Mouse (Mus musculus) small intestine, adult 2 months (tissue): ENCODE results near the gene Vps26a.

ENCODE experiments used
- CTCF ChIP-seq: fragments of 200-500 bp; IDR thresholded peaks from 2 replicates; pipeline ENCODE4 v1.5.1; 2012; ENCODE audit warnings: low read depth, mild to moderate bottlenecking, control low read depth, inconsistent platforms, low read length, moderate library complexity, mixed read lengths; ENCODE audit not compliant: insufficient replicate concordance, insufficient read length; ENCODE audit errors: extremely low read depth
- POLR2A ChIP-seq: fragments of 200-500 bp; IDR thresholded peaks from 2 replicates; pipeline ENCODE4 v1.6.1; 2012; ENCODE audit warnings: low read depth, mild to moderate bottlenecking, control low read depth, inconsistent platforms, low read length, moderate library complexity

- TF ChIP-seq CTCF (no peak), POLR2A (peak; percentile 23; the same call in 1 of the 2 replicates)
Observed at GRCm38 (mm10) chr10:62508459-62508858, 21.9 kb upstream of the Vps26a start.
